Mouse (Mus musculus) midbrain, embryonic 11.5 days (tissue): ENCODE data around the gene Fpgs. TPM values are rescaled to one million over a fixed set of nuclear protein-coding genes. Genes with fewer than 3 reads are reported as not detected.

Source experiments
- ATAC-seq: fragments of 200-750 bp; cut with Nextera tagmentation; 2 replicates; pipeline ENCODE4 v1.8.0; 2017; ENCODE audit warnings: moderate TSS enrichment, moderate library complexity; ENCODE audit not compliant: low FRiP score
- DNase-seq: peaks from one replicate; pipeline ENCODE4 v3.0.0; 2015; ENCODE audit warnings: low spot score; ENCODE audit errors: missing footprints
- H3K27ac ChIP-seq: fragments of 300-500 bp; sonication (generic); 2 replicates; pipeline ENCODE4 v1.5.1; 2014; ENCODE audit warnings: low read depth, low read length
- H3K27me3 ChIP-seq: fragments of 300-500 bp; sonication (generic); 2 replicates; pipeline ENCODE4 v1.6.1; 2014; ENCODE audit warnings: mild to moderate bottlenecking, low read length, moderate library complexity, mixed read lengths; ENCODE audit not compliant: control insufficient read depth, insufficient read depth
- H3K36me3 ChIP-seq: fragments of 300-500 bp; sonication (generic); 2 replicates; pipeline ENCODE4 v1.6.1; 2014; ENCODE audit warnings: mild to moderate bottlenecking, low read length, moderate library complexity, mixed read lengths; ENCODE audit not compliant: control insufficient read depth, insufficient read depth
- H3K4me1 ChIP-seq: fragments of 300-500 bp; sonication (generic); 2 replicates; pipeline ENCODE4 v1.6.1; 2014; ENCODE audit warnings: low read length; ENCODE audit not compliant: control insufficient read depth, insufficient read depth
- H3K4me2 ChIP-seq: fragments of 300-500 bp; sonication (generic); 2 replicates; pipeline ENCODE4 v1.6.1; 2014; ENCODE audit warnings: mild to moderate bottlenecking, moderate library complexity
- H3K4me3 ChIP-seq: fragments of 300-500 bp; sonication (generic); 2 replicates; pipeline ENCODE4 v1.5.1; 2014; ENCODE audit warnings: low read depth, low read length
- H3K9ac ChIP-seq: fragments of 300-500 bp; sonication (generic); 2 replicates; pipeline ENCODE4 v1.6.1; 2014; ENCODE audit warnings: low read length
- H3K9me3 ChIP-seq: fragments of 300-500 bp; sonication (generic); 2 replicates; pipeline ENCODE4 v1.6.1; 2016; ENCODE audit warnings: low read length; ENCODE audit not compliant: control insufficient read depth
- WGBS: fragments of 180-500 bp; shearing (Covaris S2); extraction: QIAGEN DNeasy Blood & Tissue Kit; methylation state at CpG from one replicate; pipeline ENCODE4 v1.1.7; 2014; 5-methylcytosine and 5-hydroxymethylcytosine counted together
- polyA plus RNA-seq: library from polyadenylated mRNA; unstranded; fragments of >200 nt; fragmentation: Nextera tagmentation; extraction: Ambion mirVana; gene quantifications from 2 replicates; pipeline ENCODE4 v1.2.1, GENCODE M21; 2014

Gene Fpgs
- polyA plus RNA-seq = 10.3 and 13.9 TPM in 2 replicates

- Histone ChIP-seq H3K4me2 (no peak within 1 kb of the TSS), H3K4me3 (no peak within 1 kb of the TSS), H3K9me3 (no peaks in the 10 kb centered on the region), H3K4me1 (no peaks in the 10 kb centered on the region), H3K36me3 (peaks cover 21% of the 10 kb centered on the region; the same call in 1 of the 2 replicates), H3K27ac (no peak within 1 kb of the TSS), H3K9ac (no peak within 1 kb of the TSS), H3K27me3 (no peaks in the 10 kb centered on the region)
- 92% methylated on average over 2 of the region's 2 CpGs for WGBS
- DNase-seq (no peak), ATAC-seq (no peak)
Observed at GRCm38 (mm10) chr2:32704021-32704421, at the start of gene Fpgs. Gene Fpgs, minus strand, starts transcription at chr2:32704145.

GRCm38 (mm10) chr2:32752181-32752580 lies 48.2 kb upstream of the Fpgs start:
- Histone ChIP-seq H3K27ac (peak overlapping the region; percentile 64; the same call in 1 of the 2 replicates), H3K4me2 (peak overlapping the region; percentile 44; the same call in 1 of the 2 replicates), H3K27me3 (0 out of 2 replicates have a peak, but pooled peaks cover 2% of the 10 kb centered on the region), H3K9me3 (no peaks in the 10 kb centered on the region), H3K36me3 (peaks cover 4% of the 10 kb centered on the region), H3K4me3 (peak overlapping the region; percentile 24; the same call in 1 of the 2 replicates), H3K4me1 (peaks cover 21% of the 10 kb centered on the region), H3K9ac (no peak overlapping the region; the same call in 1 of the 2 replicates)
- ATAC-seq (no peak), DNase-seq (no peak)
- 65% methylated on average over 10 of the region's 10 CpGs for WGBS

- Histone ChIP-seq H3K4me1 (peaks cover 18% of the 10 kb centered on the region), H3K4me3 (peak overlapping the region; percentile 24), H3K36me3 (peaks cover 6% of the 10 kb centered on the region), H3K9ac (peak overlapping the region; percentile 41; the same call in 1 of the 2 replicates), H3K27ac (peak overlapping the region; percentile 64), H3K27me3 (0 out of 2 replicates have a peak, but pooled peaks cover 2% of the 10 kb centered on the region), H3K4me2 (peak overlapping the region; percentile 44), H3K9me3 (no peaks in the 10 kb centered on the region)
- DNase-seq = peak; percentile 86
- ATAC-seq = no peak
- 20% methylated on average over 9 of the region's 10 CpGs for WGBS
Observed at GRCm38 (mm10) chr2:32751665-32752033, 47.7 kb upstream of the Fpgs start.

- H3K9ac ChIP-seq = peak overlapping the region; percentile 41; the same call in 1 of the 2 replicates
- peaks cover 7% of the 10 kb centered on the region for H3K36me3 ChIP-seq
- H3K4me1 ChIP-seq = peaks cover 18% of the 10 kb centered on the region
- peak overlapping the region; percentile 64 for H3K27ac ChIP-seq
- peak overlapping the region; percentile 24 for H3K4me3 ChIP-seq
- H3K9me3 ChIP-seq = no peaks in the 10 kb centered on the region
- 0 out of 2 replicates have a peak, but pooled peaks cover 2% of the 10 kb centered on the region for H3K27me3 ChIP-seq
- WGBS = 6% methylated on average over 31 of the region's 31 CpGs
- H3K4me2 ChIP-seq = peak overlapping the region; percentile 44
- ATAC-seq (peak; percentile 88), DNase-seq (peak; percentile 98)
Observed at GRCm38 (mm10) chr2:32750887-32751664, 47.1 kb upstream of the Fpgs start.

GRCm38 (mm10) chr2:32750199-32750598 lies 46.3 kb upstream of the Fpgs start:
- H3K4me2 ChIP-seq = no peak overlapping the region

GRCm38 (mm10) chr2:32749082-32749481 lies 45.1 kb upstream of the Fpgs start:
- DNase-seq = no peak
- H3K27ac ChIP-seq = no peak overlapping the region
- no peak overlapping the region for H3K9ac ChIP-seq
- H3K4me2 ChIP-seq = no peak overlapping the region
- H3K9me3 ChIP-seq = no peaks in the 10 kb centered on the region
- H3K36me3 ChIP-seq = peaks cover 9% of the 10 kb centered on the region
- no peak overlapping the region for H3K4me3 ChIP-seq
- no peak for ATAC-seq
- peaks cover 18% of the 10 kb centered on the region for H3K4me1 ChIP-seq
- H3K27me3 ChIP-seq = 0 out of 2 replicates have a peak, but pooled peaks cover 2% of the 10 kb centered on the region
- 88% methylated on average over 16 of the region's 16 CpGs for WGBS

More at GRCm38 (mm10) chr2:32750199-32750598, 46.3 kb upstream of the Fpgs start:
- no peaks in the 10 kb centered on the region for H3K9me3 ChIP-seq
- 0 out of 2 replicates have a peak, but pooled peaks cover 2% of the 10 kb centered on the region for H3K27me3 ChIP-seq
- no peak for DNase-seq
- no peak for ATAC-seq
- H3K9ac ChIP-seq = no peak overlapping the region
- peaks cover 9% of the 10 kb centered on the region for H3K36me3 ChIP-seq
- H3K27ac ChIP-seq = 0 out of 2 replicates have a peak overlapping the region, but pooled peaks have one; percentile 1
- 71% methylated on average over 7 of the region's 7 CpGs for WGBS
- H3K4me3 ChIP-seq = no peak overlapping the region
- H3K4me1 ChIP-seq = peaks cover 18% of the 10 kb centered on the region

- Histone ChIP-seq H3K9ac (no peak overlapping the region), H3K4me3 (no peak overlapping the region), H3K27ac (no peak overlapping the region), H3K9me3 (no peaks in the 10 kb centered on the region), H3K27me3 (peaks cover 2% of the 10 kb centered on the region), H3K4me2 (no peak overlapping the region), H3K36me3 (peaks cover 9% of the 10 kb centered on the region), H3K4me1 (peaks cover 22% of the 10 kb centered on the region)
- WGBS = 78% methylated on average over 15 of the region's 15 CpGs
- ATAC-seq = no peak
- no peak for DNase-seq
Observed at GRCm38 (mm10) chr2:32744272-32744982, 40.5 kb upstream of the Fpgs start.

- ATAC-seq (peak; percentile 91), DNase-seq (peak; percentile 98)
- peaks cover 5% of the 10 kb centered on the region for H3K36me3 ChIP-seq
- H3K4me2 ChIP-seq = peak overlapping the region; percentile 98
- H3K4me3 ChIP-seq = peak overlapping the region; percentile 75
- H3K9ac ChIP-seq = peak overlapping the region; percentile 77
- WGBS = 5% methylated on average over 18 of the region's 18 CpGs
- H3K4me1 ChIP-seq = peaks cover 22% of the 10 kb centered on the region
- H3K27me3 ChIP-seq = peaks cover 2% of the 10 kb centered on the region
- H3K27ac ChIP-seq = peak overlapping the region; percentile 69
- no peaks in the 10 kb centered on the region for H3K9me3 ChIP-seq
Observed at GRCm38 (mm10) chr2:32742173-32742531, 38.2 kb upstream of the Fpgs start.
